Mouse (Mus musculus) splenic B cell, adult 2 months (primary cell): ENCODE data around the gene Ddias.
A peak's percentile ranks its signal among the peaks of the same experiment; 100 is the strongest.

Experiments
- DNase-seq: peaks from one replicate; pipeline ENCODE4 v3.0.0-alpha.2; 2011; ENCODE audit warnings: low read depth, low spot score
- H3K27me3 ChIP-seq: 2 replicates; pipeline ENCODE4 v1.6.1; 2012; ENCODE audit warnings: mild to moderate bottlenecking, low read length, moderate library complexity, mixed read lengths; ENCODE audit not compliant: control insufficient read depth, poor library complexity, insufficient read depth, severe bottlenecking
- H3K36me3 ChIP-seq: 2 replicates; pipeline ENCODE4 v1.6.1; 2012; ENCODE audit warnings: mild to moderate bottlenecking, low read length, moderate library complexity, mixed read lengths; ENCODE audit not compliant: control insufficient read depth, poor library complexity, insufficient read depth, severe bottlenecking

The Ddias gene

GRCm38 (mm10) chr7:92883850-92884716 is 10.0 kb upstream of the Ddias start:
- H3K27me3 ChIP-seq, result no peaks in the 10 kb centered on the region
- DNase-seq, result no peak
- peaks cover 6% of the 10 kb centered on the region; the same call in 1 of the 2 replicates for H3K36me3 ChIP-seq

DNA sequence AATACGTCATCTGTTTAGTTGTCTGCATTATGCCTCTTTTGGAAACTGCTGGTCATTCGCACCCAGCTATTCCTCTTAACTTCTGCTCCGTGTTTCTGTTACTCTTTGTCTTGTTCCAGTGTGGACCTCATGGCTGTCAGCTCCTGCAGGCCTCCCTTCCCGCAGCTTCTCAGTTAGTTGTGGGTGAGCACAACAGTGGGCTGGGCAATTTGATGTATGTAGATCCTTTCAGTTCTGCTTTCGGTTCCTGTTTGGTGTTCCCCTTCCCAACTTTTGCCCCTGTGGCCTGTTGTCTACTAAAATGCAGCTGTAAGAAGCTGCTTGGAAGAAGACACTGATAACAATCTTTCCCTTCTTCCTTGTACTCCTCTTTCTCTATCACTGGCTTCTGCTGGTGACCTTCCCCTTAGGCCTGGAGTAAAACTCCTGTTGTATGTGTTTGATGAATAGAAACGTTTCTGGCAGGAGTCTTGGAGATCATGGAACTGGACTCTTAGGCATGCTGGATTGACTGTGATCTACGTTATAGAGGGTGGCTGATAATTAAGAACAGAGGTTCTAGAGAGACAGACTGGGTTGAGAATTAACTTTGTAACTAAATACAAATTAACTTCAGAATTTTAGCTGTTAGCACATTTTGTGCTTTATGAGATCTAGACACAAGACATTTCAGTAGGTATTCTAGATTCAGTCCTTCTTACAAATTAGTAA is 4.7 kb upstream of the Ddias start:
- H3K27me3 ChIP-seq, result no peaks in the 10 kb centered on the region
- peak; percentile 88 for DNase-seq
- H3K36me3 ChIP-seq, result no peaks in the 10 kb centered on the region

- peak; percentile 60 for DNase-seq
- Histone ChIP-seq H3K27me3 (no peaks in the 10 kb centered on the region), H3K36me3 (no peaks in the 10 kb centered on the region)
Observed at GRCm38 (mm10) chr7:92876538-92876937, 2.5 kb upstream of the Ddias start.

DNA sequence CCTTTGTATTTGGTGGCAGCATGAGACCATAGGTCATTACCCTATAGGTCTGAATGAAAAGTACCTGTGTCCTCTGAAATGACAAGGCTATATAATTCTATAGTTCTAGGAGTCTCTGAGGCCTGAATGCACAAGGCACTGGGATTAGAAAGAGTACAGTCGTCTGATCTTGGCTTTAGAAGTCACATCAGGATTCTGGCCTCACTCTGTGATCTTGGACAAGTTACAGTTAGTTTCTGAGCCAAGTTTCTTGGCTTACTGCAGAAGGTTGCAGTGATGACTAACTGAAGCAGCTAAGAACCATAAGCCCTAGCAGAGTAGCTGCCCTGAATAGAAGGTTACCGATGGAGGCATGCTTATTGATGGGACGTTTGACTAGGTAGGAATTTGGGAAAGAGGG is 2.0 kb upstream of the Ddias start:
- peak; percentile 11 for DNase-seq
- Histone ChIP-seq H3K36me3 (no peaks in the 10 kb centered on the region), H3K27me3 (no peaks in the 10 kb centered on the region)

DNA sequence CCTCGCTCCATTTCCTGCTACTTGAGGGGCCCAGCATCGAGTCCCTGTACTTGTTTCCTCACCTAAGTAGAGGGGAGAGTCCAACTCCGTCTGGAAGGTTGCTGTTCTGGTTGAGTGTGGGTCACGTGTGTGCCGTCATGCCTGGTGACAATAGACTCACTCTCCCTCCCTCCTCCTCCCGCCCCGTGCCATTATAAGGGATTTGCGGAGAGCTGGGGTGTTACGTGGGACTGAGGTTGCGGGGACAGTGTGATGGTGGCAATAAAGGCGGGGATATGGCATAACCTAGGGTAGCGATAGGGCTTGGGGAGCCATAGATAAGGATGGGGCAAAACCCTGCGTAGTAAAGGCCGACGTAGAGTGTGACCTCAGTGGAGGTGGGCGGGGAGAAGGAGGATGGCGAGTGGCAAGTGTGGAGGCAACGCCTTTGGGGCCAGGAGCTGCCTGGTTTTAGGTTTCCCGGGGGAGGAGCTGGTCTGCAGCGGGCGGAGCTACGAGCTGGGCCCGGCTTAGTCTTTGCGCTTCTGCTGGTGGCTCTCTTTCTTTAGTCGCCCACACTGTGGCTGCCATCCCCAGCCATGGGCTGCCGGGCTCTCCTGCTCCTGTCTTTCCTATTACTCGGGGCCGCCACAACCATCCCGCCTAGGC is 838 bp upstream of the Ddias start:
- peak; percentile 96 for DNase-seq
- H3K36me3 ChIP-seq, result no peaks in the 10 kb centered on the region
- no peaks in the 10 kb centered on the region for H3K27me3 ChIP-seq

DNA sequence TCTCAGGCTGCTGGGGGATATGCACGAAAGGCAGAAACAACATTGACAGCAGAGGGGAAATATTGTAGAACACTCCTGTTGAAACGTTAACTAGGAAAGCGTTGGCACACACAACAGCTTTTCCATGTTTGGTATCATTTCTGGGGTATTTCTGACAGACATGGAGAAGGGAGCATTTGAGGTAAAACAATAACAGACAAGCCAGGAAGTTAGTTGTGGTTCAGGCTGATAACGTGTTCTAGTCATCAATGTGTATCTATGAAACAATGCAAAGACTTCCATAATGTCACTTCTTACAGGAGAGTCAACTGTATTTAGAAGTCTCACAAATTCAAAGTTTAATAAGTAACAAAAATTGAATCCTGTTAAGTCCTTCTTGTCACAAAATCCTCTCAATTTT is 2.5 kb downstream of the Ddias start:
- H3K36me3 ChIP-seq, result no peaks in the 10 kb centered on the region
- H3K27me3 ChIP-seq, result no peaks in the 10 kb centered on the region
- DNase-seq, result no peak

DNA sequence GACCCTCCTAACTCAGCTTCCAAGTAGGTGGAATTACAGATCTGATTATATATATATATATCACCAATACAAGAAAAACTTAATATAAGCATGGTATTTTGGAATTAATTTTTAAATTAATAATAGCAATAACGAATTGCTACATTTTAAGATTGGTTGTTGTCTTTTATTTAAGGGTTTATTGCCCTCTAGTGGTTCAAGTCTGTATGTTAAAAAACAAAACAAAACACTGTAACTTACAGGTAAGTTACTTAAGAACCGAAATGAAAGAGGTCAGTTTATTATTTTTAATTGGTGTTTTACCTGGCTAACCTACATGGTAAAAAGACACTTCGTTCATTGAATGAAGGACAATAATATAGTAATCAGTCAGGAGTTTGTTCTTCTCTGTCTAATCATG is 3.9 kb downstream of the Ddias start:
- peak; percentile 57 for DNase-seq
- no peaks in the 10 kb centered on the region for H3K36me3 ChIP-seq
- no peaks in the 10 kb centered on the region for H3K27me3 ChIP-seq

DNA sequence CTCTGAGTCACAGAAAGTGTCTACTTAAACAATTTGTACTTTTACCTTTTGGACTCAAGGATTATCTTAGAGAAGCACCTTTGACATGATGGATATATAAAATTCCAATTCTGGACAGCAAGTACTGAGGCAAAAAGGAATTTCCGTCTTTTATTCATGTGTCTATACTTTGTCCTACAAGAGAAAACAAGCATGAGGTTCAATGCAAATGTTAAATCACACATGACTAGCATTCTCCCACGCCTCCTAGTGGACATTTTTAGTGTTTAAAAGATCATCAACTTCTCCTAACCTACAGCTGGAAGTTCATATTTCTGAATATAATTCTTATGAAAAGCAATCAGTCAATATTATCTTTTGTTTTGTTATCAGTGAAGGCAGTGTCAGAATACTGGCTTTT is 7.5 kb downstream of the Ddias start:
- DNase-seq, result peak; percentile 77
- no peaks in the 10 kb centered on the region for H3K36me3 ChIP-seq
- H3K27me3 ChIP-seq, result no peaks in the 10 kb centered on the region

DNA sequence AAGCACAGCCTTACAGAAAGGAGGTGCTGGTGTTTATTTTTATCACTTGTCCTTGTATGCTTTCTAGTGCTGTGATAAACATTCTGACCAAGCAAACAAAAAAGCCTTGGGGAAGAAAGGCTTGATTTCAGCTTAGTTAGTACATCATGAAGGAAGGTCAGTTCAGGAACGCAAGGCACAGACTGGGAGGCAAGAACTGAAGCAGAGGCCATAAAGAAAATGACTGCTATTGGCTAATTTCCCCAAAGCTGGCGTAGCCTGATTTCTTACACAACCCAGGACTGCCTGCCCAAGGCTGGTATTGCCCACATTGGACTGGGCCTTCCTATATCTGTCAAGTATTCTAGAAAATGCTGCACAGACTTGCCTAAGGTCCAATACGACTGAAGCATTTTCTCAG is 25.8 kb downstream of the Ddias start:
- H3K27me3 ChIP-seq, result no peaks in the 10 kb centered on the region

DNA sequence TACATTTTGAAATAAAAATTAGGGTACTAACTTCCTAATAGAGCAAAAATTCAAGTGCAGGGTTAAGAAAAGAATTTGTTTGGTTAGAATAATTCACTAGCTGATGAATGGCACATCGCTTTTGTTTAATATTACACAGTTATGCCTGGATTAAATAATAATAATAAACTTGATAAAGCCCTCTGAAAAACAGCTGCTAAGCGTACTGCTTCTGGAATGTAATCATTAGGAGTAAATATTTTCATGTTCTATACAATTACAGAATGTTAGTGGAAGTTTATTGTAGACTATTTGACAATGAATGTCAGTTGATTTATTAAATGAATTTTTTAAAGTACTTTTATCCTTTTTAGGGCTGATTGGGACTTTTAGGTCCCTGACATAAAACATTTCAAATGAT is 31.8 kb downstream of the Ddias start:
- no peaks in the 10 kb centered on the region for H3K27me3 ChIP-seq
- peaks cover under 1% of the 10 kb centered on the region; the same call in 1 of the 2 replicates for H3K36me3 ChIP-seq
- DNase-seq, result no peak

More for the DNA sequence above, 25.8 kb downstream of the Ddias start:
- no peaks in the 10 kb centered on the region for H3K36me3 ChIP-seq
- no peak for DNase-seq

DNA sequence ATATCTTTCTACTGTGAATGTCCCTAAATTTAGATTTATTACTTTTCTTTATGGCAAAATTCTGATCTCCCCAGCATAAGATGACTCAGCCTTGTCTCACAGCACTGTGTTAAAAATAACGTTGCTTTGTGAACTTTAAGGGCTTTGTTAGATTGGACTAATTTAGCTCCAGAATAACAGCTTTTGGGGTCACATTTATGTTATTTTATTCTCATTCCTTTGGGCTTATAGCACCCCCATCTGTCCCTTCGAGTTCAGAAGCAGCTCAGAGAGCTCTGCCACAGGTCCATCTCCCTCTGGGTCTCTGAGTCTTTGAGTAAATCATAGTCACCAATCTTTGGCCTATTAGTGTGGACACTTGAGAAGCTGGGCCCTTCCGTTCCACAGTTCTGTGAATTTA is 36.1 kb downstream of the Ddias start:
- no peaks in the 10 kb centered on the region for H3K27me3 ChIP-seq
- peak; percentile 42 for DNase-seq
- H3K36me3 ChIP-seq, result peaks cover 2% of the 10 kb centered on the region

- H3K36me3 ChIP-seq, result peaks cover 2% of the 10 kb centered on the region
- H3K27me3 ChIP-seq, result no peaks in the 10 kb centered on the region
- peak; percentile 36 for DNase-seq
Observed at GRCm38 (mm10) chr7:92837226-92837625, 36.8 kb downstream of the Ddias start.

GRCm38 (mm10) chr7:92836447-92836846 is 37.6 kb downstream of the Ddias start:
- DNase-seq, result no peak
- Histone ChIP-seq H3K27me3 (no peaks in the 10 kb centered on the region), H3K36me3 (peaks cover 2% of the 10 kb centered on the region)

- Histone ChIP-seq H3K27me3 (no peaks in the 10 kb centered on the region), H3K36me3 (peaks cover 2% of the 10 kb centered on the region)
- no peak for DNase-seq
Observed at GRCm38 (mm10) chr7:92834391-92834790, 39.7 kb downstream of the Ddias start.

- Histone ChIP-seq H3K27me3 (no peaks in the 10 kb centered on the region), H3K36me3 (peaks cover 2% of the 10 kb centered on the region)
- DNase-seq, result no peak
Observed at GRCm38 (mm10) chr7:92832395-92832794, 41.7 kb downstream of the Ddias start.
